Mouse (Mus musculus): Measurements from ENCODE around the gene Inpp5b.
"Not testable (repeated sequence)": the region's sequence is repeated elsewhere in the genome, so short reads cannot be mapped to it uniquely, and the experiment has no call there.

- not testable (repeated sequence) for TF ChIP-seq CTCF (IDR thresholded peaks at IDR 0.05; ENCODE audit: borderline replicate concordance, insufficient read depth, low read length); POLR2A (IDR thresholded peaks at IDR 0.05; ENCODE audit: low read depth, low read length)
Measured at GRCm38 (mm10) chr4:124713850-124714249, 27.8 kb upstream of the Inpp5b start.
